Mouse (Mus musculus): ENCODE results near the gene Mknk2. TPM values are rescaled to one million over a fixed set of nuclear protein-coding genes. Genes with fewer than 3 reads are reported as not detected.

Gene Mknk2
- total RNA-seq, 2 experiments from 2014 or later = 105 TPM

DNA sequence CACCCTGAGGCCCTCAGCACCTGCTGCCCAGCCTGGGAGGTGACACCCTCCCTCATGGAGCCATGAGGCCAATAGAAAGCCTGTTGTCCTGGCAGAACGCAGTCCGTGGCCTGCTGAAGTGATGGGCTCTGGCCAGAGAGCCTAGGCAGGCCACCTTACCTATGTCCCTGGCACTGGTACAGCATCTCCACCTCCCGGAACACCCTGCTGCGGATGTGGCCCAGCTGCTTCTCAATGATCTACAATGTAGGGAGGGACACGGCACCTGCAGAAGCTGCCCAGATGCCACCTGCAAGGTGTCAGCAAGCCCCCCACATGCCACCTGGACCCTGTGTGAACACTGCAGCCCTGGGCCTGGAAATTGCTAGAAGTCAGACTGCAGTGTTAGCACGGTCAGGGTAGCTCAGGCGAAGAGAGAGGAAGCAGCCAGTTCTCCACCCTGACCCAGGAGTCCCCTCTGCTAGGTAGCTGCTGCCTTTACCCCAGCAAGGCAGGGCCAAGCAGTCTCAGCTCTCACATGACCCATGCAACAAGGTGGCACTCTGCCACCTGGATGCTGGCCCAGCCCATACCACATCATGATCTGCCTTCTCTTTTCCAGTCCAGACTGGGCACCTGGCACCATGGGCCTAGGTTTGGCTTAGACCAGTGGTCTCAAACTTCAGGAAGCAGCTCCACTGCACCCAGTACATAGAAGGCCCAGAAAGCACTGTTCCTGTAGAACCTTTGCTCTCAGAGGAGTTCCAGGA is 8.0 kb downstream of the Mknk2 start:
- DNase-seq = peak; percentile 88

DNA sequence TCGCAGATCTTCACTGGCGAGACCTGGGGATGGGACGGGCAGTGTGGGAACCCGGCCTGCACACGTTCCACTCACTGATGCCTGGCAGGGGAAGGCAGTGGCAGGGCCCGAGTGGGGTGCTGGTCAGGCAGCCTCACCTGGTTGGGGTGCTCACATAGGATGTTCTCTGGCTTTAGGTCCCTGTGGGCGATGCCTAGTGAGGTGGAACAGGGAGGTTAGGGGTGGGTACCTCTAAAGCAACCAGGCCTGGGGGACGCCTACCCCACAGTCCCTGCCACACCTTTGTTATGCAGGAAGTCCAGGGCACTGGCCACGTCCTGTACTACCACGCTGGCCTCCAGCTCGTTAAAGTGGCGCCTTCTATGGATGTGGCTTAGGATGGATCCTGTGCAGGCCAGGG is 8.9 kb downstream of the Mknk2 start:
- no peak for DNase-seq

DNA sequence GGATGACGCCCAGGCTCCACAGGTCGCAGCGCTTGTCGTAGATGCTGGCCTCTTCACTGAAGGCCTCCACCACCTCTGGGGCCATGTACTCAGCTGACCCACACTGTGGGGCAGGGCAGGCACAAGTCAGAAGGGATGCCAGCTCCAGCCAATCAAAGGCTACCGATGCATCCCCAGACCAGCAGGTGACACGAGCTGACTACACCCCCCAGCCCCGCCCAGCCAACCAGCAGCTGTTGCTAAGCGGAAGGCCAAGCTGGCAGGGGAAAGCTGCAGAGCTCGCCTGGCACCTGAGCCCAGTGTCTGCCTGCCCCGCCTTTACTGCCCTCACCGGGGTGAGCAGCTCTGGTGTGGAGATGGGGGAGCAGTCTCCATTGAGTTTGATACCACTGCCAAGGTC is 9.3 kb downstream of the Mknk2 start:
- DNase-seq = no peak

DNA sequence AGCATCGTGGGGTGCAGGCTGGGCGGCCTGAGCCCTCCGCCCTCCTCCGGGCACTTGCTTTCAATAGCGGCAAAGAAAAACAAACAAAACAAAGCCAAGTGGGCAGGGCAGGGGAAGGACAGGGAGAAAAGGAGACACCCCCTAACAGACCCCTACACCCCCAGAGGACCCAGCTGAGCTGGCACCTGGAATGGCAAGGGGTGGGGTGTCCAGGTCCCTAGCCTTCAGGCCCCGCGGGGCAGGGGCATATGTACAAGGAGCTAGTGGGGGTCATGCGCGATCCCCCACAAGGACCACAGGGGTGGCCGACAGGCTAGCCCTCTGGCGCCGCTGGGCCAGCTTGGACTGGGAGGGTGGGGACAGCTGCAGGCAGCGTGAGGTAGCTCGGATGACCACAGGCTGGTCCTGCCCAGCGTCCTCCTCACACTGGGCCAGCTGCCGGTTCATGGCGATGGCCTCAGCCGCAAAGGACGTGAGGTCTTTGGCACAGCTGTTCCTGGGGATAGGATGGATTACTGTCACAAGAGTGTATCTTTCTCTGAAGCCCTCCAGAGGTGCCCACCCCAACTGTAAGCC is 11.0 kb downstream of the Mknk2 start:
- DNase-seq = no peak

DNA sequence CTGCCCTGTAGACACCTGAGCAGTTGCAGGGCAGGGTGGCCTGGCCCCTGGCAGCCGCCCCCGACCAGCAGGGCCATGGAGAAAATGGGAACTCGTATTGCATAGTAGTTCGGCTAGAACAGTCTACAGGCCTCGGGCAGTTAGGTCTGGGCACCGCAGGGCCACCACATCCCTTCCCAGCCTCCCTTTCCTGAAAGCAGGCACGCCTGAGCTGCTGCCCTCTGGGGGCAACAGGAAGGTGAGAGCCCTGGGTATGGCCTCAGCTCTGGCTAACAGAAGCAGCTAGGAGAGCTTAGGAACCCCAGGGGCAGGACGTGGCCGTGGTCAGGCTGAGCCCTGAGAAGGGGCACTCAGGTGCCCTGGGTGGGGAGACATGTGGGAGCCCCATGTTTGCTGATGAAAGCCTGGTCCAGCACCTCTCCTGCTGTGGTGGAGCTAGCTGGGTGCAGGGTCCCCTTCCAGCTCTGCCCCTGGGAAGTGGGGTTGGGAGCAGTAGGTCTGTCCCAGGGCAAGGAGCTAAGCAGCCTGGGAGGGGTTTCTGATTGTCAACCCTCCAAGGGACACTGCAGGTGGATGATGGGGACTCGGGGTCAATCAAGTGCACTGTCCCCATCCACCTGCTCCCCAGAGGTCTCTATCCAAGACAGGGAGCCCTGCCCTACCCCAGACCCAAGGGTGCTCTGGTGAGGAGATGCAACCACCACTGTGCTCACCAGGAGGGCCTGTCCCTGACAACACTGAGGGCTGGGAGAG is 11.8 kb downstream of the Mknk2 start:
- no peak for DNase-seq

DNA sequence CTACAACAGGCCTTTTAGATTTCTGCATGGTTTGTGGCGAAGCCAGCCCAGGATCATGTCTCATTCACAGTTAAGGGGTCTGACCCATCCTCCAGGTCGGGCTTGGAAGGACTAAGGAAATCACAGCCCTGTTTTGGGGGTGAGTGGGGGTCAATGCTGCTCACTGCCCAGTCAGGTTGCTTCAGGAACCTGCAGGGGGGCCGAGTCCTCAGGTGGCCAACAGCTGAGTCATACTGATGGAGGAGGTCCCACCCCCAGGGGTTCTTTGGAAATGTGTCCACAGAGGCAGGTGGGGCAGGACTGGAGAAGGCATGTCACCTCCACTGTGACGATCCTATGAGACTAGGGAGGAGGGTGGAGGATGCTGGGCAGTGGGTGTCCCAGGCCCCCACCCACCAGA is 12.5 kb downstream of the Mknk2 start:
- no peak for DNase-seq

DNA sequence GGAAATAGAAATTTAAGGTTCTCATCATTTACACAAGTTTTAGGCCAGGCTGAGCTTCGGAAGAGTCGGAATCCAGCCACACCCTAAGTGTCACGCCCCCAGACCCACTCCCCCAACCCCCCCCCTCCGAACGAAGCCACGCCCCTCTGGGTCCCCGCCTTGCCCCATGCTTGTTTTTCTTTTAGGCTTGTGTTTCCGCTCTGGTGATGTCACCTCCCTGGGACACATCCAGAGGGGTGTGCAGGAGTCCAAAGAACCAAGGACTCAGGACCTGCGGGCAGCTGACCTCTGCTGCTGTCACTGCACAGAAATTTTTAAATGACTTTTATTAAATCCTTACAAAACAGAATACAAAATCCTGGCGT is 12.9 kb downstream of the Mknk2 start:
- peak; percentile 87 for DNase-seq

DNA sequence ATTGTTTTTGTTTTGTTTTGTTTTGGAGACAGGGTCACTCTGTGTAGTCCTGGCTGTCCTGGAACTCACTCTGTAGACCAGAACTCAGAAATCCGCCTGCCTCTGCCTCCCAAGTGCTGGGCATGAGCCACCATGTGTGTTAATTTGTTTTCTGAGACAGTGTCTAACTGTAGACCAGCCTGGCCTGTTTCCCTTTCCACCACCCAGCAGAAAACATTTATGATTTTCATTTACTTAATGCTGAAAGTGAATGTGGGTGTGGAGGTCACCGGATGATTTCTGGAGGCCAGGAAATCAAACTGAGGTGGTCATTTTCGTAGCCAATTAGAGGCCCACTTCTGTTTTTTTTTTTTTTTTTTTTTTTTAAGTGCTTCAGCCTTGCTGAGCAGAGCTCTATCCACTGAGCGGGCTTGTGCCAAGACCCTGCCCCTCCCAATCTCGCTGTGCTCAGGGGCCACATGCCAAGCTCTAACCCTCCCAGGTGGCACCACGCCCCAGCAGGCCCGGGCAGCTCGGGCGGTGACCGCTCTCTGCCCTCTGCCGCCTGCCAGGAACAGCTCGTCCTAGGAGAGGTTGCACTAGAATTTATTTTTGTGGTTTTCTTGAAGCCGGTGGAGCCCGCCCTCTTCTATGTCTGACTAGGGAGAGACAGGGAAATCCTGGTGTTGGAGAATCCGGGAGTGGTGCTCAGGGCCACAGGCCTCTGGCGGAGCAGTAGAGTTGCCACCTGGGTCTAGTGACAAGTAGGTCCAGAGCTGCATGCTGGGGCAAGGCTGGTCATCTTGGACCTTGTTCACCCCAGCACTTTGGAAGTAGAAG is 13.5 kb downstream of the Mknk2 start:
- peak; percentile 93 for DNase-seq

DNA sequence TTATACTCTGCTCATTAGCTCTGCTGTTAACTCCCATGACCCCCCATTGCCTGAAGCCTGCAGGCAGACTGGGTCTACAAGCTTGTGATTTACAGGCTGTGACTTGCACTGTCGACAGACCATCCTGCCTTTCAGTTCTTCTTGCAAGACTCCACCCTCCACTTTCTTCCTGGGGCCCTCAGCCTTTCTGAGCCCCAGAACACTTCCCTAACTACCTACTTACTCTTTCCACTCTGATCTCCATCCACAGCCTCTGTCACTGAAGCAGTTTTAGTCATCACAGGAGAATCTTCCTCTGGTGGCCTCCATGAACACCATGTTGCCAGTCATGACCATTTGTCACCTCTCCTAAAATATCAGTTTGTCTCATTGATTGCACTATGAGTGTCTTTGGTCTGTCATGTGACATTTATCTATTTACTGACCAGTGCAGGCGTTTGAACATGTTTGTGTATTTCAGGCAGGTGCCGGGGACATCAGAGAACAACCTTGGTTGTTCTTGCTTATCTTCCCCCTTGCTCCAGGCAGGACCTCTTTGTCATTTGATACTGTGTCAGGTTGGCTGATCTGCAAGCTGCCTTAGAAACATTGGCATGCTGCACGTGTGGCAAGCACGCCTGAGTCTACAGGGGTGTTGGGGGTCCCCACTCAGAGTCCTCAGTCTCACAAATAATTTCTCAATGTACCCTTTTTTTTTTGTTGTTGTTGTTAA is 14.3 kb downstream of the Mknk2 start:
- no peak for DNase-seq

DNA sequence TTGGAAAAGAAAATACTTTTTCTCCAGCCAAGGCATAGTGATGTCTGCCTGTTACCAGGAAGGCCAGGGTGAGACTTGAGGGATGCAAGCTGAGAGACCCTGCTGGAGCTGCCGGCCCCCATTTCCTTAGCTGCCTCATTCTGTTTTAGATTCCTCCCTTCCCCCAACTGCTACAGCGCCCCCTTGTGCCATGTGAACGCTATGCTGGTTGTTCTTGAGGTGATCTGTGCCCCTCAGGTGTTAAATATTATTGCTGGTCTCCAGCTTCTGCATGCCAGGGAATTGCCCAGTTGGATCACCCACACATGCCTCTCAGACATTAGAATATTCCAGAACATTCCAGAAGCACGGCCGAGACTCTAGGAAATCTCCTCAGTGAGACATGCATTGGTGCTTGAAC is 16.8 kb downstream of the Mknk2 start:
- DNase-seq = peak; percentile 69

DNA sequence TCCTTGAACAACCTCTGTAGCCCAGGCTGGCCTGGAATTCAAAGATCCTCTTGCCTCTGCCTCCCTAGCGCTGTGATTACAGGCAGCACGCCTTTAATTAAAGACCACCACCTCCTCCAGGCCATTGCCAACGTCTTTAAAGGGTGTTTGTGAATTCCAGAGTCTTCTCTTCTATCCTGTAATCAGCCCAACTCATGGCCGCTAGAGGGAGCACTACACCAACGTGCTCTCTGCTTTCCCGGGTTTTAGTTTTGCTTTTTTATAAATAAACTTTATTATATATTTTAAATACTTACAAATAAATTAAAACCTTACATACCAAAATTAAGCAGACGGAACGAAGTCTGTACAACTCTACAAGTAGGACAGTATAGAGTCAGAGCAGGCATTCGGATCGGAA is 18.7 kb downstream of the Mknk2 start:
- peak; percentile 87 for DNase-seq

DNA sequence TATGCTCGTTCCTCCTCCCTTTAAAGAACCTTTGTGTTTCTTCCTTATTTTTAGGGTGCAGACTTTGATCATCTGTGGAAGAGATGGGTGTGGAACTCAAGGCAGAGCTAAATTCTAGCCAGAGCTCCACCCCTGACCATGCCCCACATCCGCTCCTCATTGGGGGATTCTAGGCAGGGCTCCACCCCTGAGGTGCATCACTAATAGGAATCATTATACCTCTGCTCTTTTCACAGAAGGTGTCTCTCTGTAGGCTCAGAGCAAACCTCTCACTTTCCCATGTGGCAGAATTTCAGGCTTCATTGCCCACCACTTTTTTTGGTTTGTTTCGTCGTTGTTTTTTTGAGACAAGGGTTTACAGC is 19.1 kb downstream of the Mknk2 start:
- DNase-seq = no peak

DNA sequence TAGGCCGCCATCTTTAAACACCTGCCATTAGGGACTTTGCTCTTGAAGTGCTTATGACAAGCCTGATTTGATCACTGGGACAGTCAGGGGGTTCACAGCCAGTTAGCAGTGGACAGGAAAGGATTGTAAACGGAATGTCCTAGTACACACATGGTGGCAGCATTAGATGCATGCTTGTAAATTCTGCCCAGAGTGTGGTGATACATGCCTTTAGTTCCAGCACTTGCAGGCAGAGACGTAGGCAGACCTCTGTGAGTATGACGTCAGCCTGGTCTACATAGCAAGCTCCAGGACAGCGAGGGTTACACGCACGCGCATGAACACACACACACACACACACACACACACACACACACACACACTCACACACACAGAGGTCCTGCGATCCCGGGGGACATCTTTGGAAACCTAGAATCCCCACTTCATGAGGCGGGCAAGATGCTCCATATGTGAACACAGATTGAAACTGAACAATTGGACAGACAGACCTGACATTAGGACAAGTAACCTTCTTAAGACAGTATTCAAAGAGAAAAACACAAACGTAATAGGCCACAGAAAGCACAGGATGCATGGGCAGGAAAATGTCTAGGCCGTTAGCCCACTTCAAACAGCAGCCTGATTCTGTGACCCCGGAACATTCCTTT is 19.6 kb downstream of the Mknk2 start:
- DNase-seq = no peak

DNA sequence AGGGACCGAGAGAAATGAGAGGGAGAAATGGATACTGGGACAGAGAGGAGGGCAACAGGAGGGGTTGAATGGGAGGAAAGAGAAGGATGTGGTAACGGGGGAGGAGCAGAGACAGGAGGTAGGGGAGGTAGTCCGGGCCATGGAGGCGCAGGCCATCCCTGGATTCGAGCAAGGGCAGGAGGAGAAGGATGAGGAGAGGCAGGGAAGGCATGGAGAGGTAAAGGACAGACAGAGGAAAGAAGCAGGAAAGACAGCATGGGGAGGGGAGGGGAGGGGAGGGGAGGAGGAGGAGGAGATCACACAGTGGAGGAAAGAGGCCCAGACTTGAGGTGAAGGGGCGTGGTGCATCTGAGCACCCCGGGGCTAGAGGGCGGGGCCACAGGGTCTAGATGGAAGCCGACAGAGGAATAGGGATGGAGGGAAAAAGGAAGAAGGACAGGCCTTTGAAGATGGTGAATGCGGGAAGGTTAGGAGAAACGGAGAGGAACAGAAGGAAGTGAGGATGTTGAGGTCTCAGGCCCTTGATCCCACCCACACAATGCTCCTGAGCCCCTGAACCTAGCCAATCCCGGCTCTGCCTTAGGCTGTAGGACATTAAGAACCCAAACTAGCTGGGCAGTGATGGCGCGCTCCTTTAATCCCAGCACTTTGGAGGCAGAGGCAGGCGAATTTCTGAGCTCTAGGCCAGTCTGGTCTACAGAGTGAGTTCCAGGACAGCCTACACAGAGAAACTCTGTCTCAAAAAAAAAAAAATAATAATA is 20.9 kb downstream of the Mknk2 start, which contains the start of gene Btbd2:
TSS of gene Btbd2 (minus strand) at position 209 of the 761 bp plus-strand sequence.
- DNase-seq = no peak

DNA sequence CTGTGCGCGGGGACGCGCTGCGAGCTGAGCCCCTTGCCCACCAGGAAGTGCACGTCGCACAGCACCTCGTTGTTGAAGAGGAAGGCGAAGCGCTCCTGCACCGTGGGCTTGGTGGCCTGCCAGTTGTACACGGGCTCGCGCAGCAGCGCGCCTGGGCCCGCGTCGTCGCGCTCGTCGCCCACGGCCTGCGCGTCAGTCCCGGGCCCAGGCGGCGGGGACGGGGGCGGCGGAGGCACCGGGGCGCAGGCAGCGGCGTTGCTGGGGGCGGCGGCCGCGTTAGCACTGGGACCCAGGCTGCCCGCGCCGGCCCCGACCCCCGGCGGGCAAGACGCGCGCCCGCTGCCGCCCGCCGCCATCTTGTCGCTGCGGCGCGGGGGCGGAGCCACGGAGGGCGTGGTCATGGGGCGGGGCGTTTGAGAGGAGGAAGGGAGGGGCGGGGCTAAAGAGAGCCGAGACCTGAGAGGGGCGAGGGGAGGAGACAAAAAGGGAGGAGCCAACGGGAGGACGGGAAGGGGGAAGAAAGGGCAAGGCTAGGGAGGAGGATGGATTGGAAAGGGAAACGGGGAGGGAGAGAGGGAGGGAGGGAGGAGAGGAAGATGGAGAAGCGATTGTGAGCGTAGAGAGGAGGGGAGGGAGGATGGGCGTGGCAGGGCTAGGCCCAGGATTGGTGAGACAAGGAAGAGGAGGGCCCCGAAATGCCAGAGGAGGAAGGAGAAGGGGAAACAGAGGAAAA is 21.6 kb downstream of the Mknk2 start:
- DNase-seq = peak; percentile 98

DNA sequence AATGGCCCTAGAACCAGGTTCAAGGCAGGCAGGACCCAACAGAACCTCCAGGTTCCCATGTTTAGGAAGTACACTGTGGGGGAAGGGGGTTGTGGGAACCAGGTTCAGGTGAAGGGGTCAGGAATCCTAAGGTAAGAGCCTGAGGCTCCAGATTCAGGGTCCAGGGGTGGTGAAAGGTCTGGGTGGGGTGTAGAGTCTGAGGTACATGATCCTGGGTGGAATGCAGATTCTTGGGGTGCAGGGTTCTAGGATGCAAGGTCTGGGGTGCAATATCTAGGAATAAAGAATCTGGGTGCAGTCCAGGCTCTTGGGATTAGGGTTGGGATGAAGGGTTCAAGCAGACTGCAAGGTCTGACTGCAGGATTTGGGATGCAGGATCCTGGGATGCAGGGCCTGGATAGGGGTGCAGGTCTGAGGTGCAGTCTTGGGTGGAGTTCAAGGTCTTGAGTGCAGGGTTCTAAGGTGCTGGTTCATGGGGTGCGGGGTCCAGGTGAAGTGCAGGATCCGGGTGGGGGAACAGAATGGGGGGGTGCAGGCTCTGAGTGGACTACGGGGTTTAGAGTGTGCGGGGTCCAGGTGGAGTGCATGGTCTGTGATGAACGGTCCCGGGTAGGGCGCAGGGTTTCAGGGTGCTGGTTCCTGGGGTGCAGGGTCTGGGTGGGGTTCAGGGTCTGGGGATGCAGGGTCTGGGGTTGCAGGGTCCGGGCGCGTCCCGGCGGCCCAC is 22.3 kb downstream of the Mknk2 start:
- no peak for DNase-seq

DNA sequence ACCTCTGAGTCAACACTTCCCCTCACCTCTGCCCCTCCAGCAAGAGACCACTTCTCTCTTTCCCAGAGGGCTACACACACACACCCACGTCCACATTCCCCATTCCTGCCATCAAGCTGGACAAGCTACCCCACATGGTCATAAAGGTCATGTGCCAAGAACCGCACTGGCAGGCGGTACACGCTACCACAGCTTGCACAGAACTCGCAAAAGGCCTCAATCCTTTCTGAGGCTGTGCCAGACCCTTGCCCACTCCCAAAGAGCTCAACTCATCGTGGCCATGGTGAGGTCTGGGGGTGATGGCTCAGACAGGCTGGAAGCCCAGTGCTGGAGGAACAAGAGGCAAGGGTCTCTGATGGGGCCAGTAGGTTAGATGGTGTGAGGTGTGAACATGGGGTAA is 23.0 kb downstream of the Mknk2 start:
- DNase-seq = no peak

DNA sequence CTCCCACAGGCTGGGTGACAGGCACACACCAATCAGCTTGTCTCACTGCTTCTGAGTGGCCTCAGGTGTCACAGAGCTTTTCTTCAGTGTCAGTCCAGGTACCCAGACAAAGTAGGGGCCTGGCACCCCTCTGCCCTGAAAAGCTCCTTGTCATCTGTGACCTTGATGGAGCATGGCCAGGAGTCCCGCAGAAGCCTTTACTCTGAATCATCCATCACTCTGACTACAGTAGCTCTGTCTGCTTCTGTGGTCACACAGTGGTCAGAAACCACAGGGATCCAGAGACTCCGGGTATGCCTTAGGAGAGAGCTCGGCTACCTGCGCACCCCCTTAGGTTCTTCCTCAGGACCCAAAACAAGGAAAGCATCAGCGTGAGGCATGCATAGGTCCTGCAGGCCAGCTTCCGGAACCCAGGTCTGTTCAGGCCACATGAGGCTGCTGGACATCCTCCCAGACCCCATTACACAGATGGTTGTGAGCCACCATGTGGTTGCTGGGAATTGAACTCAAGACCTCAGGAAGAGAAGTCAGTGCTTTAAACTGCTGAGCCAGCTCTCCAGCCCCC is 24.7 kb downstream of the Mknk2 start:
- no peak for DNase-seq

DNA sequence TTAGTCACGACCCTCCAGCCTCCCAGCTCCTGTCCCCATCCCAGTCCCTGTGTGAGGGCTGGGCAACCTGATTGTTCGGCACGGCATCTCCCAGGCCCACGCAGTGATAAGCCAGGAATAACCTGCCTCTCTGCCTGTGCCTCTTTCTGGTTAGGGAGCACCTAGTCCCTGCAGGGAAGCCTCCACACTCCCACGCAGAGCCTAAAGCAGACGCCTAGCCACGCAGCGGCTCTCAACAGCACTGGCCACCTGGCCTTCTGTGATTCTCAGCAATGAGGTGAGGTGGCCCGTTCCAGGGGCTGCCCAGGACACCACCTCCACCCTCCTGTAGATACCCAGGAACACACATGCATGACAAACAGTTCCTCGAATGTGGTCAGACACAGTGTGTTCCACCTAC is 27.5 kb downstream of the Mknk2 start:
- no peak for DNase-seq
